Mouse (Mus musculus) thymus, postnatal 10 days (tissue): ENCODE data around the gene Enho.
"Not testable (repeated sequence)": the region's sequence is repeated elsewhere in the genome, so short reads cannot be mapped to it uniquely, and the experiment has no call there.

Experiments
- DNase-seq, 2 experiments: peaks; one replicate each; pipeline ENCODE4 v3.0.0; 2021; ENCODE audit warnings: low spot score in 2 of 2

Enho gene

GRCm38 (mm10) chr4:41639913-41640507, at the start of gene Enho:
Gene Enho, minus strand, starts transcription at chr4:41640324.
- peak; percentile 71 to 91 for DNase-seq

DNA sequence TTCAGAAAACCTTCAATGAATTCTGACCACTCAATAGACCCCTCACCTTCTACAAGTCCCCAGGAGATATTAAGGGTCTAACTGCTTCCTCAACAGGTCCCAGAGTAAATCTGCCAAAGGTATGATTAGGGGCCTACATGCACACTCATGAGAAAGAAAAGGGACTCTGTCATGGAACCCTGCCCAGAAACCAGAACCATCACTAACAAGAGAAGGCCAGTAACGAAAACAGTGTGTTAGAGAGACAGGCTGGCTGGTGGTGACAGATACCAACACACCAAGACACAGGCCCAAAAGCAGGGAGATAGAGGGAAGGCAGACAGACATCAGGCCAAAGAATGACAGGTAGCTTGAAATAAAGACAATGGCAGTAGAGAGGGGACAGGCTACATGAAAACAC, 48.4 kb upstream of the Enho start:
- not testable (repeated sequence) for DNase-seq

- DNase-seq: not testable (repeated sequence)
Measured at GRCm38 (mm10) chr4:41685882-41686492, 45.9 kb upstream of the Enho start.

DNA sequence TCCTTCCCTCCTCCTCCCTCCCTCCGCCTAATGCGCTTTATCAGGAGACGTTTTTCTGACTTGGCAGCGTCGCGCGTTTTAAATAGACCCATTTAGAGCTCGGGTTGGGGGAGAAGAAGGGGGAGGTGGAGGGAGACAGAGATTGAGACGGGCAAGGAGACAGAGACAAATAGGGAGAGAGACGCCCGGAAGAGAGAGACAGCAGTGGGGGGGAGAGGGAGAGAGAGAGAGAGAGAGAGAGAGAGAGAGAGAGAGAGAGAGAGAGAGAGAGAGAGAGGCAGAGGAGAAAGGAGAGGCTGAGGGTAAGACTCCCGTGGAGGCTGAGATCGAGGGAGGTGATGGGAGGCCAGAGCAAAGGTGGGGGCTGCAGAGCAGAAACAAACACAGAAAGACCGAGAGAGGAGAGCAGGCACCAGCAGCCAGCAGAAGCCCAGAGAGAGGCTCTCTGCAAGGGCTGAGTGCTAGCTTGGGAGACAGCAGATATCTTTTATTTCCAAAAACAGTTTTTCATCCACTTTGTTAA, 44.9 kb upstream of the Enho start:
- not testable (repeated sequence) for DNase-seq

DNA sequence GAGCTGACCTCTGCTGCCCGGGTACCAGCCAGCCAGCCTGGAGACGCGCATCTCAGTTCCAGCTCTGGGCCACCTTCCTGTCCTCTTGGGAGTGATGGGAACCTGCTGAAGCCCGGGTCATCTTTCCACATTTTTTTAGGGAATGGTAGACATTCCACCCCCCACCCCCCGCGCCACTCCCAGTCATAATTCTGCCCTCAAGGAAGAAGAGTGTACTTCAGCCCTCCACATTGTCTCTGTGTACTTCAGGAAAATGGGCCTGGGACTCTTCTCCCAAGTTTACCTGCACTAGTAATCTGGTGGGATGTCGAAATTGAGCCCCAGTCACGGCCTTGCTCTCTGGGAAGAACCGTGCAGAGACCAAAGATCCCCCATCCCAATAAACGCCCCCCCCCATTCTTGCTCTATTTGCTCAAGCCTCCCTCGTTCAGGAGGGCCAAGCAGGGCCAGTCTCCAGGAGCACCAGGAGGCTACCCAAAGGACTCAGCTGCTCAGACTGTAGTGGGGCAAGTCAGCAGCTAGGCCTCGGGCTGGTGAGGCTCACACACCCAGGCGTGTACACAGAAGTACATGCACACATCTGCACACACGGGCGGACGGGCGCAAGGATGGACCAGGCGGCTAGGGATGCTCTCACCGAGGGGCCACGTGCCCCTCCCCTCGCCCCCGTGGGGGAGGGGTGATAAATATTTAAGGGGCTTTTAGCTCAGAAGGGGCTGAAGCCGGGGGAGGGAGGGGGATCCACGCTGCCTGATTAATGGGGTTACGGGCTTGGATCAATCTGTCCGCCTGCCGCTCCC, 44.2 kb upstream of the Enho start:
- not testable (repeated sequence) for DNase-seq

DNA sequence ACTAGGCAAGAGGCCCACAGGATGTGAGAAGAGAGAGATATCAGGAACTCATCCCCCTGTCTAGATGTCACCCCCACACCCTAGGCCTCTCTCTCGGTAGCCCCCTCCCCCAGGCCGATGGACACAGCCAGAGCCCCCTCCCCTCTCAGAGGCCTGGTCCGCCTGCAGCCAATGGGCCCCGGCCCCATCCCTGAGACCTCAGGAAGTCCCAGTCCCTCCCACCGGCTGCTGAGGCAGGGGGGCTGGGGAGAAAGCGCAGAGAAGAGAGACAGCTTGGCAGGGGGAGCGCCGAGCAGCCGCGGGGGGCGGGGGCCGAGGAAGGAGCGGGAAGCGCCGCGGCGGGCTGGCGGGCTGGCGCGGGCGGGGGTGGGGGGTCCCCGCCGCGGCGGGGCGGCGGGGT, 43.2 kb upstream of the Enho start:
- not testable (repeated sequence) for DNase-seq

DNA sequence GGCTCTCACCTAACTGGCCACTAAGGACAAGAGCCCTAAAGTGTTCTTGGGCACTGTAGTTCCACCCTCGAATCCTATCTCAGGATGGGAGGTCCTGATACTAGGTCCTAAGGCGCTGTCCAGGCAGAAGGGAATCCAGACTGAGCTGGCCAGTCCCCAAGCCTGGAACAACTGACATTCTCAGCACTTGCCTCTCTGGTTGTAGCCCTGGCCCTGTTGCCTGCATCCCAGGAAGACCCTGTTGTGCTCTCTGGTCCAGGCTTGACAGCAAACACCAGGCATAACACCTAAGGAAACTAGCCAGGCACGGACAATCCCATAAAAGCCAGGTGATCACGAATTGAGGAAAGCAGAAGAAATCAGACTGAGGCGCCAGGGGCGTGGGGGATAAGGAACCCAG, 42.7 kb upstream of the Enho start:
- DNase-seq: no peak

- no peak for DNase-seq
Measured at GRCm38 (mm10) chr4:41681947-41682346, 41.8 kb upstream of the Enho start.

GRCm38 (mm10) chr4:41681176-41681575, 41.1 kb upstream of the Enho start:
- DNase-seq: no peak

DNA sequence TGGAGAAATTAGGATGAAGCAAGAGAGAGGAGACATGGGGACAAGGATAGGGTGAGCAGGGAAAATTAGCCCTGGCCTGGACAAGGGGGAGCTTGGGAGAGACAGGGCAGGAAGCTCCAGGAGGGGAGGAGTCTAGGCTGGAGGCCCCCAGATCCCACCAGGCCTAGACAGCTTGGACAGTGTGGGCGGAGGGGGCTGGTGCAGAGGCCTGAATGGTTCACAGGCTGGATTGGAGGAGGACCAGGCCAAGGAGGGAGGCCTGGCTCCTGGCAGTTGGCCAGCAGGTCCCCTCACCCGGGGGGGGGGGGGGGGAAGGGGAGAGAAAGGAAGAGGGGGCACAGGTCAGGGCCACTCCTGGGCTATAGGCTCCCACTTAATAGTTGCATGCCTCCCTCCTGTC, 39.2 kb upstream of the Enho start:
- no peak for DNase-seq

- DNase-seq: no peak
Measured at GRCm38 (mm10) chr4:41678863-41679262, 38.7 kb upstream of the Enho start.

DNA sequence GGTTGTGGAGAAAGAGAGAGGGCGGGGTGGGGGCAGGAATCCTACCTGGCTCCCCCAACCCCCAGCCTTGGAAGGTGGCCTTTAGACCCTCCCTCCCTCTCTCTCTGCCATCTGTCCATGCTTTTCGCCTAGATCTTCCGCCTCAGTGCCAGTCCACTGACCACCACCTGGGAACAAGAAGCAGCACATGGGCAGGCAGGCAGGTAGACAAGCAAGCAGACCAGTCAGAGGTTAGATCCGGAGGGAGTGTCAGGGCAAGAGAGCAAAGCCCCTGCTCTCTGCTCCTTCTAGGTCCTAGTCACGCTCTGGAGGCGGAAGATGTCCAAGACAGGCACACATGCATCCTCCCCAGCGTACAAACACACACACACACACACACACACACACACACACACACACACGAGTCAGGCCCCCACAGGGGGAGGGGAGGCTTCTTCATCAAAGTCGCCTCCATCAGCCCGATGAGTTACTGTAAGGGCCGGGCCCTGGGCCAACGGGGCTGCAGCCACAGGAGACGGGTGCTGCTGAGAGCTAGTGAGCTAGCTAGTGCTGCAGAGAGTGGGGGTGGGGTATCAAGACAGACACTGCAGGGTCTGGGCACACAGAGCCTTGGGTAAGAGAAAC, 37.0 kb upstream of the Enho start:
- no peak for DNase-seq

GRCm38 (mm10) chr4:41676248-41677005, 36.3 kb upstream of the Enho start:
- no peak for DNase-seq

DNA sequence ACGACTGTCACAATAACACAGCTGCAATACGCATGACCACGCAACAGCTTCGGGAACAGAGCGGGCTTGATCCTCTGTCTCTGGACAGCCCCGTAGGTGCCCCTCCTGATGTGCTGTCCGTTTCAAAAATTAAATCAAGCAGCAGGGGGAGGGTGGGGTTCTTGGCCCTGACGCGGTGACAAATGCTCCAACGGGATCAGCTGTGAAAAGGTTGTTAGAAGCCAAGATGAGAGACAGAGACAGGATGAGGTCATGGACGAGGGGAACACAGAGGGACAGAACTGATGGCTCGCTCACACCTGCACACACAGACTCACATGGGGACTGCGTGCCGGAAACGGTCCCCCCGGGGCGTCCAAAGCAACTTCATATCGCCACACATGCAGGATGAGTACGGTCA, 33.1 kb upstream of the Enho start:
- DNase-seq: no peak

DNA sequence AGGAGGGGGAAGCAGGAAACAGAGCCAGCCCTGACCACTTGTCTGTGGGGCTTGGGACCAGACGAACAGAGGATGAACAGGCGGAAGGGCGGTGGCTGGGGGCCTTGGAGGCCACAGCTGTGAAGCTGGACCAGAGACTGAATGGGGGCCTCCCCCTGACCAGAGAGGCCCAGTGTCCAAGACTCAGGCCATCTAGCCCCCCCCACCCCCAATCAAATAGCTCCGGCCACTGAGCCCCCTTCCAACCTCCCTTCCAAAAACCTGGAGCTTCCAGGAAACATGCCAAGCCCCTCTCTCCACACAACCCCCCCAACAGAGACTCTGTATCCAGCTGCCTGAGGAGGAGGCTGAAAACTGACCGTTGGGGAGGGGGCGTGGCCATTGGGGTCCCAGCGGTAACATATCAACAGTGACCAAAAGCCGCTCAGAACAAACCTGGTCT, 32.4 kb upstream of the Enho start:
- no peak for DNase-seq

DNA sequence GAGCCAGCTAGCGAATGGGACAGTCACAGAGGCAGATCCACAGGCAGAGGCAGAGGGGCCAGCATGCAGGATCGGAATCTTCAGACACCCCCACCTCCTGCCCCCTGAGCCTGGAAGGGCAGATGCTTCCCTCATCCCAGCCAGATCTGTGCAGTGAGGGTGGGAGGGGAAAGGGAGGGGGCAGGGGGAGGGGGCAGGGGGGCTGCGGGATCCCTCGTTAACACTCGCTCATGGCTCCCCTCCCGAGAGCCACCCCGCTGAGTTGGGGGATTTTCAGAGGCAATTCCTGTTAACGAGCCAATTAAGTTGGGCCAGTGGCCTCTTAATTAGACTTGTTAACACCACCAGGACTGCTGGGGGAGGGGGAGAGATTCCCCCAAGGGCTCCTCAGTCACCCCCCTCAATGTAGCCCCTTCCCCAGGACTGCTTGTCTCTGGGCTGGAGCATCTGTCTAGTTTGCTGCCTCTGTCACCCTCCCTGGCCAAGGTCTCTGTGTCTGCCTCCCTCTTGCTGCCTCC, 31.9 kb upstream of the Enho start:
- no peak for DNase-seq

GRCm38 (mm10) chr4:41671500-41671899, 31.4 kb upstream of the Enho start:
- no peak for DNase-seq

DNA sequence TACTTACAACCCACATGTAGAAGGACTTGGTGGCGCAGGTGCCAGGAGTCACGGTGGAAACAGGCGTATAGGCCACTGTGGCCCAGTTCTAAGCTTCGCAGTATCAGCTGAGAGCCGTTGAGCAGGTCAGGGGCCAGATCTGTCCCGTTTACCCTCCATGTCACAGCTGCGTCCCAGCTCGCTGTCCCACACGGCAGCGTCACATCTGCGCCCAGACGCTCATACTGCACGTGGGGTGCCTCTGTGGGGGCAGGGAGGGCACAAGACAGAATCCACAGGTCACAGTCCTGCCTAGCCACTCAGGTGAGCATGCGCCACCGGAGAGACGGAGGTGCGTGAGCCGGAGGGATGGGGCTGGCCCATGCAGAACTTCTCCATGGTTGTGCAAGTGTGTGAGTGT, 30.7 kb upstream of the Enho start:
- DNase-seq: no peak

GRCm38 (mm10) chr4:41666646-41667045, 26.5 kb upstream of the Enho start:
- no peak for DNase-seq

- no peak for DNase-seq
Measured at GRCm38 (mm10) chr4:41665009-41665675, 25.0 kb upstream of the Enho start.

- DNase-seq: no peak
Measured at GRCm38 (mm10) chr4:41664533-41664932, 24.4 kb upstream of the Enho start.
